Mouse (Mus musculus) heart, postnatal 10 days (tissue): ENCODE measurements at regions not wholly inside any gene's neighbourhood (a gene's known extent, or its start where the extent isn't known, plus 50 kb on each side); places are given as distances from the start of the nearest gene placed in this dataset.

Source experiments
- DNase-seq, 2 experiments: peaks; one replicate each; pipeline ENCODE4 v3.0.0; 2021
- intact Hi-C: fragments of 180-260 bp; cut with DNase I; formaldehyde crosslinking; loops from one replicate; pipeline ENCODE4 v1.15.1; 2025

DNA sequence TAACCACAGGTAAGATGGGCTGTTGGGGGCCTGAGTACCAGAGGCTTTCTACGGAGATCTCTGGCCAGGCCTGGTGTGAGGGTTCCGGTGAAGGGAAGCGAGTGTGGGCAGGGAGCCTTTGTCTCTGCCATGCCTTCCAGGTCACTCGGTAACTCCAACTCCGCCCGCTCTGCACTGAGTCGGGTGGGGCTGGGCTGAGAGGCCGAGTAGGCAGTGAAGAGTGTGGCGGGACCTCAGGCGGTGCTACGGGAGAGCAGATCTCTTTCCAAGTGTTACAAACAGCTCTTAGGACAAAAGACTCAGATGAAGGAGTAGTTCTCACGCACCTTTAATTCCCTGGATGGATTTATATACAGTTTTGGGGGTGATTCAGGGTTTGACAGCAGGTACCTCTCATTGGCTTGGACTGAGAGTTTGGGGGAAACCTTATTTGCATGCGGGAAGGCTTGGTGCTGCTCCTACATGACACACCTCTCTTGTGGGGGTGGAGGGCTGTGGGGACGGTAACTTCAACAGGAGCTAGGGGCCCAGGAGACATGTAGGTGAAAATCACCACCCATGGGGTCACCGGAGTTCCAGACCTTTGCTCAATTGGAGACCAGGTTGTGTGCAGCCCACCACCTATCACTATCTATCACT, 54.7 kb upstream of the Ralgps2 start:
- DNase-seq, result no peak
- intact Hi-C loops, result no loop called here

- intact Hi-C loops, result no loop called here
- no peak for DNase-seq
Measured at GRCm38 (mm10) chr1:156993105-156993504, 53.7 kb upstream of the Ralgps2 start.

GRCm38 (mm10) chr1:156992536-156992935, 53.1 kb upstream of the Ralgps2 start:
- intact Hi-C loops, result no loop called here
- DNase-seq, result no peak

DNA sequence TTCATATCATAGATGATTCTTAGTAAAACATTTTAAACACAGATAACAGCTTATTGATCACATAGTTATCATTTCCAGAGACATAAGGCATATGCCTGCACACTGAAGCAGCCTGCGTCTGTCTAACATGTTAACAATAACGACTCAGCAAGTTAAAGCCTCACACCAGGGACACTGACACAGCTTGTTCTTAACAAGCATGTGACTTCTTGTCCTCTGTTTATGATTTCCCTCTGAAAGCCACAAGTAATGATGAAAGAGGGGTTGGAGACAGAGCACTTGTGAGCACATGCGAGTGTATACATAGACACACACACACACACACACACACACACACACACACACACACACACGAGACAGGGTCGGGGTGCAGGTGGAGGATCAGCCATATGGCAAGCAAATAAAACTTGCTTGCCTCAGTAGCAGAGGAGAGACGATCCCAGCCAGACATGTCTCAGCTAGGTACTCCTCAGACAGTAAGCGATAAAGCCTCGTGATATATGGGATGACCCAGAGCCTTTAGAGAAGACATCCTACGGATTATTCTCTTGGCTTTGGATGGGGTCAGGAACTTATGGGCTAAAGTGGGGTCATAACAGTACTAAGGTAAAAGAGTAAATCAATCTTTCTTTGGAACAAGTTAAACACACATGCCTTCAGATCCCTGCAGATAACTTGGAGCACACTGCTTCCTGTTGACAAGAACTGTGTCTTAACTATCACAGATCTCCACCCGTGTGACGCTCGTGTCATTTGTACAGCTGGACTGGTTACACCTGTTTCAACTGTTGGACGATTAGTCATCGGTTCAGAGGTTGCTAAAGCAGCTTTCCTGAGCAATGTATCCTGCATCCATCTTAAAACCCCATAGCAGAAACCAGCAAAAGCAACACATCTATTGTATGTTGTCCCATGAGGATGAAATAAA, 51.4 kb upstream of the Ralgps2 start:
- intact Hi-C loops, result no loop called here
- no peak for DNase-seq

DNA sequence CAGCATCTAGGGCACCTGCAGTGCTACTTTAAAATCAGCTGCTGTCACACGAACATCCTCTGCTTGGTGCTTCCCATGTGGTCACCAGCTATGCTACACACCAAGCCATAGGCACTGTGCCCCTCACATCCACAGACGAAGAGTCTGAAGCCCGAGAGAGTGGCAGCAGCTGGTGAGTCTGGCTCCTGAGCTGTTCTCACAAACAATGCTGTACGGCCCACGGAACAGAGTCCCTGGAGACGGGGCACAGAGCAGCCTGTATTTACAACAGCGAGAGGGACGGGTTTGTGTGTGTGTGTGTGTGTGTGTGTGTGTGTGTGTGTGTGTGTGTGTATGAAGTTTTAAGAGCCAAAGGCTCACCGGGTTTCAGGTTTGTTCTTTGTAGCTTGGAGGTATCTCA, 50.7 kb upstream of the Ralgps2 start:
- DNase-seq, result no peak
- intact Hi-C loops, result no loop called here

DNA sequence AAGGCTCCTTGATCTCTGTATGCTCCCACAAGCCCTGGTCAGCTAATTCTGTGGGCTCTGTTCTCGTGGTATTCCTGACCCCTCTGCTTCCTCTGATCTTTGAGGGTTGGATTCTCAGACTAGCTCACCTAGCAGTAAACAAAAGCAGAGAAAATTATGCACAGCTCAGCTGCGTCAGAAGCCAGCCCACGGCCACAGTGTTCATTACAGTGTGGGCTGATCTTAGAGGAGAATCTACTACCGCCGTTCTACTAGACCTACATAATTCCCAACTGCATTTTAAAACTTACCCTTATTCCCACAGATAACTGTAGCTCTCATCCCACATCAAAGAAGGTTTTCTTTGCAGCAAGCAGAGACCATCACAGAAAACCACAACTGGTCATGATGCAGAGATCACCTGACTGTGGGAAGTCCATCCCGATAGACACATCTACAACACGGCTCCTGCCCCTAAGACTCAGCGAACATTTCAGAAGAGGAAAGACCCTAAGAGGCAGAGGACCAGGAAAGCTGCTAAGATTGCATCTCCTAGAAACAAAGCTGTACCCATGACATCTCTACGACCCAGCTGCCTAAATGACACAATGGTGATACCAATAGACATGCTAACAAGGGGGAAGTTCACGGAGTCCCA, 49.8 kb upstream of the Ralgps2 start:
- DNase-seq, result no peak
- intact Hi-C loops, result no loop called here
